Mouse (Mus musculus) neutrophil, adult 83 days (primary cell): ENCODE results near the gene Doxl2. TPM values are rescaled to one million over a fixed set of nuclear protein-coding genes. Genes with fewer than 3 reads are reported as not detected.

Experiments used
- total RNA-seq, 2 experiments: library from RNA; stranded (reverse); gene quantifications; one replicate each; pipeline ENCODE4 v1.2.4; 2023

Doxl2 gene
- total RNA-seq = not detected

GRCm38 (mm10) chr6:48974663-48975062 is at the start of gene Doxl2:
TSS of gene Doxl2 (plus strand) at chr6:48974963.

DNA sequence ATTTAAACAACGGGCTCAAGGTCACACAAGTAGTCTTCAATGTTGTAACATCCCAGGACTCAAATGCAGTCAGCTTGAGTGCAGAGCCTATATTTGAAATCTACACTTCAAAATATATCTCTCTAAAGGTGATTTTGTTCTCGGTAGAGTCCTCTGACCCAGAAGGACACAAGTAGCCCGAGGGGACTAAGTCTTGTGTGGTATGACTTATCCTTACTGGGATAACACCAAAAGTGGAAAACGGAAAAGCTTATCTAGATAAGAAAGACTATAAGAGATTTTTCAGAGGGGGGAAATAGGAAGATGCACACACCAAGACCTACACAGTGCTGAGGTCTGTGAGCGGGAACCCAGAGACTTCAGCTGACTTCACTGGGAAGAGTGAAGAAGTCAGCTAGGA is 45.2 kb upstream of the Doxl2 start, which contains the start of gene 1600015I10Rik:
1600015I10Rik (plus strand) TSS at position 301 of the 400 bp plus-strand sequence.

GRCm38 (mm10) chr6:48986444-48986990 is 11.8 kb downstream of the Doxl2 start, which contains the start of gene Svs1:
TSS of gene Svs1 (plus strand) at chr6:48986861.

Other genes starting within 250 kb of the Doxl2 start
- gene Gimap1, start 235.9 kb upstream of the Doxl2 start, total RNA-seq = 1 to 10 TPM in 1 of 2 experiments, under 1 TPM in 1; 0.60 to 1.3 TPM
- under 1 TPM; 0.46 to 0.99 TPM for gene Gimap5, start 228.8 kb upstream of the Doxl2 start, total RNA-seq
- under 1 TPM; 0.24 to 0.38 TPM for gene Gimap3, start 204.1 kb upstream of the Doxl2 start, total RNA-seq
- 10 to 100 TPM in 1 of 2 experiments, 1 to 10 TPM in 1; 5.1 to 14.1 TPM for gene Tmem176a, start 134.0 kb upstream of the Doxl2 start, total RNA-seq
- 10 to 100 TPM; 20.6 to 27.0 TPM for gene Tmem176b, start 133.5 kb upstream of the Doxl2 start, total RNA-seq
- gene Aoc1, start 102.1 kb upstream of the Doxl2 start, total RNA-seq = not detected
- not detected for gene 1600015I10Rik, start 45.1 kb upstream of the Doxl2 start, total RNA-seq
- gene Svs1, start 11.9 kb downstream of the Doxl2 start, total RNA-seq = not detected
- gene Gpnmb, start 61.6 kb downstream of the Doxl2 start, total RNA-seq = under 1 TPM; 0.24 to 0.61 TPM
- gene Malsu1, start 98.8 kb downstream of the Doxl2 start, total RNA-seq = 10 to 100 TPM; 16.1 to 20.9 TPM
- gene Igf2bp3, start 240.0 kb downstream of the Doxl2 start, total RNA-seq = under 1 TPM in 1 of 2 experiments, not detected in 1; 0.13 TPM